Mouse (Mus musculus): ENCODE data around the gene Dnal4. TPM values are rescaled to one million over a fixed set of nuclear protein-coding genes. Genes with fewer than 3 reads are reported as not detected.

The Dnal4 gene
- 23.9 and 28.1 TPM in 2 replicates for polyA plus RNA-seq (2012; ENCODE audit: low replicate concordance)

DNA sequence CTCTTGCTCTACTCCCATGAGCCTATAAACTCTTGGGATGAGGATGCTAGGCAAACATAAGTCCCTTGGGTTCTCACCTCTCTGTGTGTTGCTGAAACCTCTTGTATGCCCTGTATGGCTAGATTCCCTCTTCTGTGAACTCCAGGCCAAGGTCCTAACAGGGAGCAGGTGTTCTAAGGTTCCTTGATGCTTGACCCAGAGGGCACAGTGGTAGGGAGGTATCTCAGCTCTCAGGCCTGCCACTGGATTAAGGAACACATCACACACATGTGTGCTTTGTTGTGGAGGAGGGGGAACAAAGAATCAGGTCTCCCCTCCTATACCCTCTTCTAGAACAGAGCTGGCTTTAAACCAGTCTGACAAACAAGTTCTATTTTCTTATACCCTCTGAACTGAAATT, at the start of gene Dnal4:
TSS of gene Dnal4 (minus strand) at position 101 of the 400 bp plus-strand sequence.

GRCm38 (mm10) chr15:79804352-79805071, 26.9 kb upstream of the Dnal4 start, which contains the start of gene Nptxr:
TSS of gene Nptxr (minus strand) at chr15:79804766.

GRCm38 (mm10) chr15:79741921-79742705, 35.5 kb downstream of the Dnal4 start, which contains the start of gene Sun2:
TSS of gene Sun2 (minus strand) at chr15:79742536.

Other genes starting within 250 kb of the Dnal4 start
- gene Ddx17, start 231.1 kb downstream of the Dnal4 start, polyA plus RNA-seq (2012; ENCODE audit: low replicate concordance), result 92.9 and 168 TPM in 2 replicates
- gene Dmc1, start 172.7 kb downstream of the Dnal4 start, polyA plus RNA-seq (2012; ENCODE audit: low replicate concordance), result not detected in 2 replicates
- gene Fam227a, start 118.9 kb downstream of the Dnal4 start, polyA plus RNA-seq (2012; ENCODE audit: low replicate concordance), result 0.11 and 0.62 TPM in 2 replicates
- 33.7 and 37.4 TPM in 2 replicates for gene Cby1, start 118.7 kb downstream of the Dnal4 start, polyA plus RNA-seq (2012; ENCODE audit: low replicate concordance)
- gene Tomm22, start 107.0 kb downstream of the Dnal4 start, polyA plus RNA-seq (2012; ENCODE audit: low replicate concordance), result 59.5 and 61.4 TPM in 2 replicates
- 11.0 and 24.6 TPM in 2 replicates for gene Josd1, start 89.9 kb downstream of the Dnal4 start, polyA plus RNA-seq (2012; ENCODE audit: low replicate concordance)
- 74.4 and 157 TPM in 2 replicates for gene Gtpbp1, start 87.0 kb downstream of the Dnal4 start, polyA plus RNA-seq (2012; ENCODE audit: low replicate concordance)
- 323 and 388 TPM in 2 replicates for gene Sun2, start 35.3 kb downstream of the Dnal4 start, polyA plus RNA-seq (2012; ENCODE audit: low replicate concordance)
- 0.74 and 2.1 TPM in 2 replicates for gene Nptxr, start 26.9 kb upstream of the Dnal4 start, polyA plus RNA-seq (2012; ENCODE audit: low replicate concordance)
- 0.33 and 3.0 TPM in 2 replicates for gene Npcd, start 56.4 kb upstream of the Dnal4 start, polyA plus RNA-seq (2012; ENCODE audit: low replicate concordance)
- gene Cbx6, start 56.8 kb upstream of the Dnal4 start, polyA plus RNA-seq (2012; ENCODE audit: low replicate concordance), result 27.1 and 46.2 TPM in 2 replicates
- gene Apobec3, start 113.8 kb upstream of the Dnal4 start, polyA plus RNA-seq (2012; ENCODE audit: low replicate concordance), result 3.6 and 7.4 TPM in 2 replicates
- gene Cbx7, start 193.3 kb upstream of the Dnal4 start, polyA plus RNA-seq (2012; ENCODE audit: low replicate concordance), result 81.5 and 216 TPM in 2 replicates
- 14.5 and 15.4 TPM in 2 replicates for gene Pdgfb, start 237.1 kb upstream of the Dnal4 start, polyA plus RNA-seq (2012; ENCODE audit: low replicate concordance)